8 mouse cellular contexts compared by ENCODE assay signal in the genomic region with DNA sequence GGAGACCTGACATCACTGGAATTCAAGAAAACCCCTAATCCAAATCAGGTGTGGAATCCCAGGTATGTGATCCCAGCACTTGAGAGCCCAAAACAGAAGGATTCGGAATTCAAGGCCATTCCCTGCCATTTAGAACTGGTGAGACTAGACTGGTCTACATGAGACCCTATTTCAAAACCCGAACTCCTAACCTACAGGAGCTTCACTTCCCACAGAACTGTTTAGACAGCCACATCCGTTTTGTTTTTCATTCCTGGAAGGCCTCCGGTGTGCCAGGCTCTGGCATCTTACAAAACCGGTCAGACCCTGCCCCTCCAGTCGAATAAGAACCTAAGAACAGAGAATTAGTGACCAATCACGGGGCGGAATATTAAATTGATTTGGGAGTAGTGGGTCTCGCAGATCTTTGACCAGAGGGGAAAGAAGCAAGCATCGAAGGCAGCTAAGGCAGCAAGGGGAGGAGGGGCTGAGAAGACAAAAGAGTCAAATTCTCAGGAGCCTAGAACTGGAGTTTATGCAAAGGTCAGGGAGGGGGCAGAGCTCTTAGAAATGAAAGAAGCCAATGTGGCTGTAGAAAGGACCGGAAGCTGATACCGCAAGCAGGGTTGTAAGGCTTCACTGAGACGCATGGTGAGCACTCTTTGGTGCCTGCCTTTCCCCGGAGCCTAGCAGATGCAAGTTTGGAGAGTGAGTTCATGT. TPM values are rescaled to one million over a fixed set of nuclear protein-coding genes. Genes with fewer than 3 reads are reported as not detected.
DNase-seq lines count a peak whose midpoint lies in the region; ATAC-seq and TF ChIP-seq lines count a peak whose summit lies in the region.

No protein-coding gene starts in this region.

- H3K4me2 ChIP-seq in forebrain, embryonic 13.5 days = no peak overlapping the region

- ATAC-seq in forebrain, embryonic 13.5 days = no peak

- no peak for TF ChIP-seq CTCF in kidney, adult 2 months (conservative IDR thresholded peaks at IDR 0.05; ENCODE audit: insufficient read depth, insufficient read length, low read depth, low read length)
- no peak for TF ChIP-seq CTCF in embryonic fibroblast, embryonic 13.5 days (IDR thresholded peaks at IDR 0.05; ENCODE audit: borderline replicate concordance, insufficient read depth, low read length)

- WGBS in kidney, adult 2 months = 50% methylated on average over 14 of the region's 14 CpGs
- WGBS in forebrain, embryonic 13.5 days = 32% methylated on average over 14 of the region's 14 CpGs

- H3K4me3 ChIP-seq in kidney, adult 2 months (ENCODE audit: insufficient read depth, low read depth, low read length) = no peak overlapping the region
- no peak overlapping the region for H3K4me3 ChIP-seq in embryonic fibroblast, embryonic 13.5 days (ENCODE audit: insufficient read depth, low read length)
- H3K4me3 ChIP-seq in forebrain, embryonic 13.5 days = no peak overlapping the region

- no peak for TF ChIP-seq POLR2A in kidney, adult 2 months (IDR thresholded peaks at IDR 0.05; ENCODE audit: low read depth, low read length)
- TF ChIP-seq POLR2A in embryonic fibroblast, embryonic 13.5 days (IDR thresholded peaks at IDR 0.05; ENCODE audit: low read depth, low read length) = no peak

- H3K36me3 ChIP-seq in kidney, adult 2 months (ENCODE audit: control insufficient read depth, insufficient read depth, low read length) = no peaks in the 10 kb centered on the region
- H3K36me3 ChIP-seq in forebrain, embryonic 13.5 days (ENCODE audit: poor library complexity, severe bottlenecking) = no peaks in the 10 kb centered on the region

- H3K9ac ChIP-seq in forebrain, embryonic 13.5 days = no peak overlapping the region

- H3K9me3 ChIP-seq in forebrain, embryonic 13.5 days (replicated peaks) = no peaks in the 10 kb centered on the region

- H3K4me1 ChIP-seq in kidney, adult 2 months (ENCODE audit: control insufficient read depth, insufficient read depth, low read length) = peaks cover 4% of the 10 kb centered on the region; the same call in 1 of the 2 replicates
- H3K4me1 ChIP-seq in embryonic fibroblast, embryonic 13.5 days (ENCODE audit: control insufficient read depth, insufficient read depth, low read length) = peaks cover 6% of the 10 kb centered on the region
- peaks cover 28% of the 10 kb centered on the region for H3K4me1 ChIP-seq in forebrain, embryonic 13.5 days

- H3K27me3 ChIP-seq in kidney, adult 2 months (replicated peaks; ENCODE audit: control insufficient read depth, insufficient read depth, low read length) = no peaks in the 10 kb centered on the region
- no peaks in the 10 kb centered on the region for H3K27me3 ChIP-seq in forebrain, embryonic 13.5 days

- H3K27ac ChIP-seq in kidney, adult 2 months (ENCODE audit: insufficient read depth, low read depth, low read length) = peak overlapping the region; percentile 24
- H3K27ac ChIP-seq in embryonic fibroblast, embryonic 13.5 days (ENCODE audit: insufficient read depth, low read length) = 0 out of 2 replicates have a peak overlapping the region, but pooled peaks have one; percentile 31
- H3K27ac ChIP-seq in forebrain, embryonic 13.5 days = no peak overlapping the region

- DNase-seq in kidney, adult 2 months = no peak
- no peak for DNase-seq in kidney, postnatal 14 days
- DNase-seq in ES-CJ7 (ENCODE audit: low read depth, low spot score) = peak; percentile 93
- DNase-seq in mesoderm, embryonic 11.5 days (ENCODE audit: low read depth, low spot score) = peak; percentile 44
- DNase-seq in cerebellum, postnatal 25 days = no peak
- DNase-seq in adrenal gland, adult 2 months = no peak

RNA-seq across cellular contexts. Expression of a gene that starts 1.4 kb away (rescaled TPM):
- polyA plus RNA-seq in kidney, adult 2 months (2012; rRNA removed) = 88.6 and 92.7 TPM in 2 replicates
- 77.1 and 86.5 TPM in 2 replicates for polyA plus RNA-seq in embryonic fibroblast, embryonic 13.5 days (2011; ENCODE audit: insufficient read length, low read depth, missing spikeins)
- 100 to 1,000 TPM; 136 to 159 TPM for total RNA-seq in adrenal gland, adult 2 months (2021)
- polyA plus RNA-seq in adrenal gland, adult 2 months (2012; rRNA removed) = 67.5 and 106 TPM in 2 replicates
- polyA plus RNA-seq in forebrain, embryonic 13.5 days (2015; fragmentation: Nextera tagmentation; extraction: Ambion mirVana) = 76.6 and 76.7 TPM in 2 replicates

RNA-seq across cellular contexts. Expression of a gene that starts 50.4 kb away (rescaled TPM):
- 41.7 and 53.2 TPM in 2 replicates for polyA plus RNA-seq in kidney, adult 2 months (2012; rRNA removed)
- polyA plus RNA-seq in embryonic fibroblast, embryonic 13.5 days (2011; ENCODE audit: insufficient read length, low read depth, missing spikeins) = 167 and 200 TPM in 2 replicates
- total RNA-seq in adrenal gland, adult 2 months (2021) = 100 to 1,000 TPM; 140 to 156 TPM
- 8.6 and 10.2 TPM in 2 replicates for polyA plus RNA-seq in adrenal gland, adult 2 months (2012; rRNA removed)
- polyA plus RNA-seq in forebrain, embryonic 13.5 days (2015; fragmentation: Nextera tagmentation; extraction: Ambion mirVana) = 482 and 484 TPM in 2 replicates

Comparison
In these comparisons a context has a peak if more than half of its experiments do, and no peak if none do; other contexts are left out.
1. DNase-seq: peak in ES-CJ7 (single experiment) and mesoderm, embryonic 11.5 days (single experiment); none in kidney, adult 2 months (single experiment), kidney, postnatal 14 days (single experiment), cerebellum, postnatal 25 days (0 of 2) and adrenal gland, adult 2 months (single experiment).